Mouse (Mus musculus) kidney, adult 2 months (tissue): ENCODE results near the gene Ttll7. TPM values are rescaled to one million over a fixed set of nuclear protein-coding genes. Genes with fewer than 3 reads are reported as not detected.

Experiments used
- DNase-seq: peaks from one replicate; pipeline ENCODE4 v3.0.0; 2021
- H3K27ac ChIP-seq: fragments of 200-500 bp; 2 replicates; pipeline ENCODE4 v1.5.1; 2012; ENCODE audit warnings: low read depth, low read length, control low read depth, inconsistent platforms; ENCODE audit not compliant: insufficient read depth
- H3K27me3 ChIP-seq: fragments of 200-500 bp; replicated peaks from 2 replicates; pipeline ENCODE4 v1.6.1; 2012; ENCODE audit warnings: mild to moderate bottlenecking, moderate library complexity, low read length, inconsistent platforms; ENCODE audit not compliant: control insufficient read depth, insufficient read depth
- H3K36me3 ChIP-seq: fragments of 200-500 bp; 2 replicates; pipeline ENCODE4 v1.6.1; 2012; ENCODE audit warnings: mild to moderate bottlenecking, moderate library complexity, low read length, inconsistent platforms; ENCODE audit not compliant: control insufficient read depth, insufficient read depth
- H3K4me1 ChIP-seq: fragments of 200-500 bp; 2 replicates; pipeline ENCODE4 v1.6.1; 2011; ENCODE audit warnings: low read length; ENCODE audit not compliant: control insufficient read depth, insufficient read depth
- H3K4me3 ChIP-seq: fragments of 200-500 bp; 2 replicates; pipeline ENCODE4 v1.5.1; 2011; ENCODE audit warnings: mild to moderate bottlenecking, low read depth, low read length, control low read depth; ENCODE audit not compliant: insufficient read depth
- CTCF ChIP-seq: fragments of 200-500 bp; conservative IDR thresholded peaks from 2 replicates; pipeline ENCODE4 v1.5.1; 2011; ENCODE audit warnings: low read depth, mild to moderate bottlenecking, control low read depth, low read length, moderate library complexity, mixed read lengths; ENCODE audit not compliant: insufficient read depth, insufficient read length
- POLR2A ChIP-seq: fragments of 200-500 bp; IDR thresholded peaks from one replicate; pipeline ENCODE4 v1.6.1; 2011; ENCODE audit warnings: low read depth, low read length, control low read depth
- WGBS: fragments of 180-500 bp; shearing (Covaris S2); methylation state at CpG from one replicate; pipeline ENCODE4 v1.1.7; 2018; 5-methylcytosine and 5-hydroxymethylcytosine counted together
- polyA plus RNA-seq: library from polyadenylated mRNA; depleted of rRNA; stranded (reverse); fragments of >200 nt; gene quantifications from 2 replicates; pipeline ENCODE4 v1.2.3, GENCODE M21; 2012; rRNA removed

Gene Ttll7
- polyA plus RNA-seq, 1 experiment = 0.84 TPM

GRCm38 (mm10) chr3:147028382-147028781 lies 176.2 kb downstream of the Ttll7 start:
- whole genome bisulfite sequencing = 93% methylated on average over 7 of the region's 7 CpGs
- H3K4me3 ChIP-seq = no peak overlapping the region
- no peaks in the 10 kb centered on the region for H3K36me3 ChIP-seq
- TF ChIP-seq CTCF (no peak), POLR2A (no peak)
- no peak for DNase-seq
- H3K27ac ChIP-seq = no peak overlapping the region
- H3K4me1 ChIP-seq = no peaks in the 10 kb centered on the region
- H3K27me3 ChIP-seq = no peaks in the 10 kb centered on the region; the same call in 1 of the 2 replicates

DNA sequence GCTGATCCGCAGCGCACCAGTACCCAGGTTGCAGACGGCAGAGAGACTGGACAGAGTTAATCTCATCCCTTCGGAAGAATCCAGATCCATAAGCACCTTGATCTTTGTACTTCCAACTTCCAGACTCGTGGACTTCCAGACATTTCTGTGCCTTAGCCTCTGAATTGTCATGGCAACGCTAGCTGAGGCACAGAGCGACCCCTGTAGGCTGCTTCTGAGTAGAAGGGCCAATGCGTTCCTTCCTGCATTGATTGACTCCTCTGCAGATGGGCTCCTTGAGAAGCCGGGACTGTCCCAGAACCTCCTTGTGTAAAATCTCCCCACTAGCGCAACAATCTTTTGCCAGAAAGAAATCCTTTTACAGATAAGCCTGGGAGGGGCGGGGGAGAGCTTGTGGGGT lies 177.6 kb downstream of the Ttll7 start:
- no peak overlapping the region for H3K27ac ChIP-seq

DNA sequence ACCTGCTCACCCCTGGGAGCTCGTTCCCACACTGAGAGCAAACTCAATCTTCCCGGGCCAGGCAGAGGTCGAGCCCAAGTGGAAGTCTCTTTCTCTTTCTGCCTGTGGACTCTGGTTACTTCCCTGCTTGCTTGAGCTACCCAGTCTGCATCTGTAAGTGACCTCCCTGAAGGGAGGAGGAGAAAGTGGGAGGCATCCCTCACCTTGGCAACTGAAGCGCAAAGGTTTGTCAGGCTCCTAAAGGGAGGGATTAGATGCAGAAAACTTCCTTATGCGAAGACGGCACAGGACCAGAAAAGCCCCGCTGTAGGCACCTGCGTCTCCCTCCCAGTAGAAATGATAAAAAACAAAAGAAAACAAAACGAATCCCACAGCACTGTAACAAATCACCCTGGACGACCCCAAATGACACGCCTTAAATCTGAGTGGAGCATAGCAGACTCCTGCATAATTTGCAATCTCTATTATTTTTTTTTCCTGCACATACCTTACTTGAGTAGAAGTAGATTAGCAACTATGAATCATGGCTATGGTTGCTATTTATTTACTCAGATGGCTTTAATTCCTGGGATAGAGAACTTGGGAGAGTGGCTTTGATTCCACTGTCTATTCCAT lies 178.2 kb downstream of the Ttll7 start:
- no peaks in the 10 kb centered on the region for H3K4me1 ChIP-seq
- H3K27ac ChIP-seq = no peak overlapping the region
- no peaks in the 10 kb centered on the region; the same call in 1 of the 2 replicates for H3K27me3 ChIP-seq
- DNase-seq = no peak
- H3K4me3 ChIP-seq = no peak overlapping the region
- TF ChIP-seq CTCF = no peak
- TF ChIP-seq POLR2A = no peak
- H3K36me3 ChIP-seq = no peaks in the 10 kb centered on the region
- WGBS = 23% methylated on average over 11 of the region's 11 CpGs

More for the DNA sequence above, 177.6 kb downstream of the Ttll7 start:
- no peak for TF ChIP-seq POLR2A
- no peak for TF ChIP-seq CTCF
- no peak for DNase-seq
- Histone ChIP-seq H3K27me3 (no peaks in the 10 kb centered on the region; the same call in 1 of the 2 replicates), H3K36me3 (no peaks in the 10 kb centered on the region), H3K4me3 (no peak overlapping the region), H3K4me1 (no peaks in the 10 kb centered on the region)
- WGBS = 57% methylated on average over 11 of the region's 11 CpGs

Other genes starting within 250 kb of the Ttll7 start
- not detected in 2 replicates for gene Dnase2b, start 236.8 kb upstream of the Ttll7 start, polyA plus RNA-seq
- gene 4930503B20Rik, start 201.1 kb upstream of the Ttll7 start, polyA plus RNA-seq = not detected in 2 replicates
- 0.11 and 0.27 TPM in 2 replicates for gene Samd13, start 166.8 kb upstream of the Ttll7 start, polyA plus RNA-seq
- gene Prkacb, start 39.4 kb upstream of the Ttll7 start, polyA plus RNA-seq = 20.6 and 23.3 TPM in 2 replicates